9 mouse cellular contexts compared by ENCODE assay signal in genomic region chr10:128188242-128188877, GRCm38 (mm10). TPM values are rescaled to one million over a fixed set of nuclear protein-coding genes. Genes with fewer than 3 reads are reported as not detected.
DNase-seq lines count a peak whose midpoint lies in the region; ATAC-seq and TF ChIP-seq lines count a peak whose summit lies in the region.
"Had no signal": no experiment of that assay in that cellular context is flagged by ENCODE, and none has a peak within 500 bp of the region (broad histone marks: within the 10 kb centered on the region; RNA-seq: fewer than 3 reads in every experiment).

No protein-coding gene starts in this region.

- no peak overlapping the region for H3K4me3 ChIP-seq in gastrocnemius, adult 2 months
- no peak overlapping the region for H3K4me3 ChIP-seq in layer of hippocampus, adult 2 months
- no peak overlapping the region for H3K4me3 ChIP-seq in lung, postnatal 0 days (ENCODE audit: low read depth, low read length)
- H3K4me3 ChIP-seq: limb, embryonic 12.5 days had no signal

- no peak for ATAC-seq in cerebellum, adult (ENCODE audit: insufficient number of reproducible peaks, low FRiP score, low TSS enrichment)
- ATAC-seq in lung, postnatal 0 days = no peak

- no peak overlapping the region for H3K9ac ChIP-seq in lung, postnatal 0 days (replicated peaks; ENCODE audit: low read depth)
- H3K9ac ChIP-seq: limb, embryonic 12.5 days had no signal

- no peak for TF ChIP-seq EP300 in lung, postnatal 0 days (IDR thresholded peaks at IDR 0.05)

- H3K27ac ChIP-seq in gastrocnemius, adult 2 months = no peak overlapping the region
- H3K27ac ChIP-seq in layer of hippocampus, adult 2 months = no peak overlapping the region
- no peak overlapping the region for H3K27ac ChIP-seq in lung, postnatal 0 days (ENCODE audit: low read length)
- H3K27ac ChIP-seq: limb, embryonic 12.5 days had no signal

- peak; percentile 86 for TF ChIP-seq CTCF in gastrocnemius, adult 2 months (IDR thresholded peaks at IDR 0.05)
- TF ChIP-seq CTCF in layer of hippocampus, adult 2 months (conservative IDR thresholded peaks at IDR 0.05) = peak; percentile 89
- peak; percentile 81 for TF ChIP-seq CTCF in lung, postnatal 0 days (IDR thresholded peaks at IDR 0.05)

- H3K27me3 ChIP-seq in lung, postnatal 0 days (replicated peaks; ENCODE audit: insufficient read depth, low read length) = no peaks in the 10 kb centered on the region

- H3K9me3 ChIP-seq in lung, postnatal 0 days (ENCODE audit: low read length) = no peaks in the 10 kb centered on the region
- H3K9me3 ChIP-seq: limb, embryonic 12.5 days had no signal

- DNase-seq in cerebellum, adult 11 months = peak; percentile 67
- DNase-seq in MEL-GATA-1-ER (ENCODE audit: extremely low read depth, low read depth) = peak; percentile 66
- DNase-seq in cerebellum, postnatal 14 days = peak; percentile 86 to 91
- peak; percentile 81 for DNase-seq in gastrocnemius, adult 2 months
- DNase-seq in layer of hippocampus, adult 2 months (ENCODE audit: low spot score in 2 of 2) = peak; percentile 64 to 83
- peak; percentile 84 for DNase-seq in lung, postnatal 0 days (ENCODE audit: low spot score)
- peak; percentile 64 for DNase-seq in right cerebral cortex, postnatal 25 days

- WGBS in lung, postnatal 0 days = 48% methylated on average over 2 of the region's 2 CpGs

- H3K36me3 ChIP-seq in lung, postnatal 0 days (ENCODE audit: insufficient read depth, low read length) = no peaks in the 10 kb centered on the region
- H3K36me3 ChIP-seq: limb, embryonic 12.5 days had no signal

- no peaks in the 10 kb centered on the region for H3K4me1 ChIP-seq in lung, postnatal 0 days (ENCODE audit: insufficient read depth, low read depth, low read length)
- H3K4me1 ChIP-seq: limb, embryonic 12.5 days had no signal

- no peak overlapping the region for H3K4me2 ChIP-seq in lung, postnatal 0 days (replicated peaks; ENCODE audit: low read depth, low read length)
- H3K4me2 ChIP-seq: limb, embryonic 12.5 days had no signal

- intact Hi-C loops in gastrocnemius, adult 2 months (cut with DNase I) = loop anchor here (10.0 kb wide), 1 partner anchor 234 kb away; no protein-coding TSS in a partner anchor

RNA-seq across cellular contexts. Expression of gene Gls2, which starts 5.9 kb away (rescaled TPM):
- total RNA-seq in gastrocnemius, adult 2 months (2021) = under 1 TPM; 0.59 to 0.67 TPM
- total RNA-seq in layer of hippocampus, adult 2 months (2021) = 10 to 100 TPM; 20.1 to 21.0 TPM
- polyA plus RNA-seq in lung, postnatal 0 days (2015; fragmentation: Nextera tagmentation; extraction: Ambion mirVana) = 0.82 and 0.92 TPM in 2 replicates

RNA-seq across cellular contexts. Expression of gene Rbms2, which starts 8.3 kb away (rescaled TPM):
- total RNA-seq in gastrocnemius, adult 2 months (2021) = 10 to 100 TPM; 51.8 to 71.2 TPM
- 10 to 100 TPM; 12.7 to 12.8 TPM for total RNA-seq in layer of hippocampus, adult 2 months (2021)
- polyA plus RNA-seq in lung, postnatal 0 days (2015; fragmentation: Nextera tagmentation; extraction: Ambion mirVana) = 26.4 and 28.3 TPM in 2 replicates

RNA-seq across cellular contexts. Expression of gene Spryd4, which starts 23.2 kb away (rescaled TPM):
- 10 to 100 TPM; 29.5 to 36.4 TPM for total RNA-seq in gastrocnemius, adult 2 months (2021)
- total RNA-seq in layer of hippocampus, adult 2 months (2021) = 10 to 100 TPM in 1 of 2 experiments, 1 to 10 TPM in 1; 9.5 to 10.4 TPM
- 16.0 and 16.9 TPM in 2 replicates for polyA plus RNA-seq in lung, postnatal 0 days (2015; fragmentation: Nextera tagmentation; extraction: Ambion mirVana)

RNA-seq across cellular contexts. Expression of gene Mip, which starts 37.3 kb away (rescaled TPM):
- total RNA-seq in gastrocnemius, adult 2 months (2021) = not detected
- not detected for total RNA-seq in layer of hippocampus, adult 2 months (2021)
- polyA plus RNA-seq in lung, postnatal 0 days (2015; fragmentation: Nextera tagmentation; extraction: Ambion mirVana) = not detected in 2 replicates

RNA-seq across cellular contexts. Expression of gene Timeless, which starts 43.5 kb away (rescaled TPM):
- 1 to 10 TPM; 1.8 to 2.5 TPM for total RNA-seq in gastrocnemius, adult 2 months (2021)
- total RNA-seq in layer of hippocampus, adult 2 months (2021) = 1 to 10 TPM; 5.4 to 6.4 TPM
- 11.2 and 14.5 TPM in 2 replicates for polyA plus RNA-seq in lung, postnatal 0 days (2015; fragmentation: Nextera tagmentation; extraction: Ambion mirVana)

Comparison
In these comparisons a context has a peak if more than half of its experiments do, and no peak if none do; other contexts are left out.
1. RNA of gene Gls2, which starts 5.9 kb away (total RNA-seq): 20.1 to 21.0 TPM in layer of hippocampus, adult 2 months; 0.59 to 0.67 TPM in gastrocnemius, adult 2 months; every median in the first group is over 10 times any median in the second.
2. Peak in every context shown above with its lines, with median percentiles within 50 percentile points of each other: DNase-seq and CTCF ChIP-seq.